Mouse (Mus musculus): ENCODE data around the gene Cfap77. TPM values are rescaled to one million over a fixed set of nuclear protein-coding genes. Genes with fewer than 3 reads are reported as not detected.
A peak's percentile ranks its signal among the peaks of the same experiment; 100 is the strongest.

The Cfap77 gene
- polyA plus RNA-seq, 1 experiment from 2014 or later, result 0.18 TPM

GRCm38 (mm10) chr2:28909186-28909817 lies 145.6 kb downstream of the Cfap77 start:
- Histone ChIP-seq H3K9me3 (replicated peaks; ENCODE audit: control insufficient read depth, low read length) (no peaks in the 10 kb centered on the region), H3K4me3 (ENCODE audit: low read length) (peak overlapping the region; percentile 43), H3K4me2 (ENCODE audit: low read depth, low read length) (peak overlapping the region; percentile 70), H3K36me3 (ENCODE audit: control insufficient read depth, insufficient read depth) (no peaks in the 10 kb centered on the region; the same call in none of the 2 replicates), H3K9ac (ENCODE audit: low read length) (no peak overlapping the region), H3K4me1 (ENCODE audit: control insufficient read depth, insufficient read depth, low read length) (peaks cover 12% of the 10 kb centered on the region), H3K27ac (ENCODE audit: low read length) (no peak overlapping the region), H3K27me3 (ENCODE audit: control insufficient read depth, insufficient read depth, low read length) (peaks cover 77% of the 10 kb centered on the region)
- WGBS, result 2% methylated on average over 41 of the region's 41 CpGs
- no peak for ATAC-seq (replicated peaks; ENCODE audit: extremely low read depth, insufficient read depth, low FRiP score)

DNA sequence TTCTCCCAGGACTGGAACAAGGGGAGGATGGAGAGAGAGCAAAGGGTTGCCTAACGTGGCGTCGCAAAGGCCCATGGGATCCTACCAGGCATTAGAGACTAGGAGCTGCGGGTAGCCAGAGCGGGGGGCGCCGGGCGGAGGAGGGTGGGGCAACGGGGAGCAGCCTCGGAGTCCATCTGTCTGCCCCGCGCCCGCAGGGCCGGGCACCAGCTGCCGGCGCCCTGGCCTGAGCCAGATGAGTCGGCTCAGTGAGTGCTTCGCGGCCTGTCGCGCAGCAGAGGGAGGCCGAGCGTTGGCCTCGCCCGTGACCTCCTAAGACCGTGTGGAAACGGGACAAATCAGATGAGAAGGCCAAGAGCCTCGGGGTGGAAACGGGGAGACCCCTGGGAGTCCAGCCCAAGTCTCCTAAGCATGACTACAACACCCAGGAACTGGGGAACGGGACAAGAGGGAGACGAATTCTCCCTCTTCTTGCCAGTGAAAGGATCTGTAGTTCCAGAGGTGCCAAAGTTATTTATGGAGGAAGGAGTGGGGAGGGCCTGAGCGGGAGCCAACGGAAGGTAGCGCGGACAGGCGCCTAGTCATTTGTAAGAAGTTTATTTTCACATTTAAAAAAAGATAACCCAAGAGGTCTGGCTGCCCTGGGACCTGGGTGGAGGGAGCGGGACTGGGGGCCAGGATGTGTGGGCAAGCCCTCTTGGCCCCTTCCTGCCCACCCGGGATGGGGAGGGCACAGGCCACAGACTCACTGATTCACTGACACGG lies 146.3 kb downstream of the Cfap77 start:
- H3K4me2 ChIP-seq (ENCODE audit: low read depth, low read length), result peak overlapping the region; percentile 70
- H3K36me3 ChIP-seq (ENCODE audit: control insufficient read depth, insufficient read depth), result no peaks in the 10 kb centered on the region; the same call in none of the 2 replicates
- peak overlapping the region; percentile 43 for H3K4me3 ChIP-seq (ENCODE audit: low read length)
- H3K27ac ChIP-seq (ENCODE audit: low read length), result no peak overlapping the region
- 0 out of 2 replicates have a peak overlapping the region, but pooled peaks have one; percentile 33 for H3K9ac ChIP-seq (ENCODE audit: low read length)
- ATAC-seq (replicated peaks; ENCODE audit: extremely low read depth, insufficient read depth, low FRiP score), result no peak; the same call in 1 of the 2 replicates
- H3K27me3 ChIP-seq (ENCODE audit: control insufficient read depth, insufficient read depth, low read length), result peaks cover 70% of the 10 kb centered on the region
- no peaks in the 10 kb centered on the region for H3K9me3 ChIP-seq (replicated peaks; ENCODE audit: control insufficient read depth, low read length)
- WGBS, result 2% methylated on average over 39 of the region's 39 CpGs
- peaks cover 12% of the 10 kb centered on the region for H3K4me1 ChIP-seq (ENCODE audit: control insufficient read depth, insufficient read depth, low read length)

GRCm38 (mm10) chr2:28907691-28908388 lies 147.0 kb downstream of the Cfap77 start:
- Histone ChIP-seq H3K9ac (ENCODE audit: low read length) (0 out of 2 replicates have a peak overlapping the region, but pooled peaks have one; percentile 33), H3K4me2 (ENCODE audit: low read depth, low read length) (peak overlapping the region; percentile 70), H3K36me3 (ENCODE audit: control insufficient read depth, insufficient read depth) (no peaks in the 10 kb centered on the region; the same call in none of the 2 replicates), H3K4me3 (ENCODE audit: low read length) (peak overlapping the region; percentile 43), H3K4me1 (ENCODE audit: control insufficient read depth, insufficient read depth, low read length) (peaks cover 12% of the 10 kb centered on the region), H3K9me3 (replicated peaks; ENCODE audit: control insufficient read depth, low read length) (no peaks in the 10 kb centered on the region), H3K27ac (ENCODE audit: low read length) (no peak overlapping the region), H3K27me3 (ENCODE audit: control insufficient read depth, insufficient read depth, low read length) (peaks cover 63% of the 10 kb centered on the region)
- 15% methylated on average over 10 of the region's 10 CpGs for WGBS
- no peak for ATAC-seq (replicated peaks; ENCODE audit: extremely low read depth, insufficient read depth, low FRiP score)

DNA sequence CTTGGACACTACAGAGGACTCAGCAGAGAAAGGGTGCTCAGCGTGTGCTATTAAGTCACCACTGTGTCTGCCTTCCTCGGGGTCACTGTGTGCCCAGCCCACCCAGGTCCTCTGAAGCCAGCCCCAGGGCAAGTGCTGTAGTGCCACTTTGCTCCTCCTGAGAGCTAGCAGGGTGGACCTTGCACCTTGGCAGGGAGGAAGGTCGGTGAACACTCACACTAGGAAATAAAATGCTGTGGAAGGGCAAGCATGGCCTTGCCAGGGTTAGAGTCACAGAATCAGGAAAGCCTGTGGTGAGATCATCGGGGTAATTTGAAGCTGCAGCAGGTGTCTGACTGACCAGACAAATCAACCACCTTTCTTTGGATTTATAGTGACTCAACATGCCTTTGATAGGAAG lies 149.3 kb downstream of the Cfap77 start:
- WGBS, result 77% methylated on average over 4 of the region's 4 CpGs
- H3K9me3 ChIP-seq (replicated peaks; ENCODE audit: control insufficient read depth, low read length), result no peaks in the 10 kb centered on the region

GRCm38 (mm10) chr2:28904786-28905185 lies 150.1 kb downstream of the Cfap77 start:
- ATAC-seq (replicated peaks; ENCODE audit: extremely low read depth, insufficient read depth, low FRiP score), result no peak
- Histone ChIP-seq H3K27me3 (ENCODE audit: control insufficient read depth, insufficient read depth, low read length) (peaks cover 34% of the 10 kb centered on the region), H3K4me1 (ENCODE audit: control insufficient read depth, insufficient read depth, low read length) (peaks cover 12% of the 10 kb centered on the region), H3K4me3 (ENCODE audit: low read length) (no peak overlapping the region), H3K9me3 (replicated peaks; ENCODE audit: control insufficient read depth, low read length) (no peaks in the 10 kb centered on the region), H3K9ac (ENCODE audit: low read length) (no peak overlapping the region), H3K27ac (ENCODE audit: low read length) (no peak overlapping the region), H3K4me2 (ENCODE audit: low read depth, low read length) (no peak overlapping the region), H3K36me3 (ENCODE audit: control insufficient read depth, insufficient read depth) (no peaks in the 10 kb centered on the region; the same call in none of the 2 replicates)
- WGBS, result 79% methylated on average over 9 of the region's 9 CpGs

More for the DNA sequence above, 149.3 kb downstream of the Cfap77 start:
- ATAC-seq (replicated peaks; ENCODE audit: extremely low read depth, insufficient read depth, low FRiP score), result no peak
- no peak overlapping the region for H3K9ac ChIP-seq (ENCODE audit: low read length)
- no peaks in the 10 kb centered on the region; the same call in none of the 2 replicates for H3K36me3 ChIP-seq (ENCODE audit: control insufficient read depth, insufficient read depth)
- no peak overlapping the region for H3K4me3 ChIP-seq (ENCODE audit: low read length)
- H3K27ac ChIP-seq (ENCODE audit: low read length), result no peak overlapping the region
- H3K27me3 ChIP-seq (ENCODE audit: control insufficient read depth, insufficient read depth, low read length), result peaks cover 42% of the 10 kb centered on the region
- peaks cover 12% of the 10 kb centered on the region for H3K4me1 ChIP-seq (ENCODE audit: control insufficient read depth, insufficient read depth, low read length)
- no peak overlapping the region for H3K4me2 ChIP-seq (ENCODE audit: low read depth, low read length)

- no peak overlapping the region for H3K27ac ChIP-seq (ENCODE audit: low read length)
- peaks cover 8% of the 10 kb centered on the region for H3K4me1 ChIP-seq (ENCODE audit: control insufficient read depth, insufficient read depth, low read length)
- H3K4me2 ChIP-seq (ENCODE audit: low read depth, low read length), result no peak overlapping the region
- no peak overlapping the region for H3K9ac ChIP-seq (ENCODE audit: low read length)
- ATAC-seq (replicated peaks; ENCODE audit: extremely low read depth, insufficient read depth, low FRiP score), result no peak
- H3K9me3 ChIP-seq (replicated peaks; ENCODE audit: control insufficient read depth, low read length), result no peaks in the 10 kb centered on the region
- no peaks in the 10 kb centered on the region; the same call in none of the 2 replicates for H3K36me3 ChIP-seq (ENCODE audit: control insufficient read depth, insufficient read depth)
- H3K27me3 ChIP-seq (ENCODE audit: control insufficient read depth, insufficient read depth, low read length), result peaks cover 26% of the 10 kb centered on the region
- WGBS, result 82% methylated on average over 5 of the region's 5 CpGs
- H3K4me3 ChIP-seq (ENCODE audit: low read length), result no peak overlapping the region
Observed at GRCm38 (mm10) chr2:28903871-28904270, 151.0 kb downstream of the Cfap77 start.

GRCm38 (mm10) chr2:28902291-28902690 lies 152.6 kb downstream of the Cfap77 start:
- 88% methylated on average over 8 of the region's 8 CpGs for WGBS
- Histone ChIP-seq H3K9ac (ENCODE audit: low read length) (no peak overlapping the region), H3K36me3 (ENCODE audit: control insufficient read depth, insufficient read depth) (peaks cover 5% of the 10 kb centered on the region)

GRCm38 (mm10) chr2:28897340-28897899 lies 157.4 kb downstream of the Cfap77 start:
- Histone ChIP-seq H3K4me2 (ENCODE audit: low read depth, low read length) (no peak overlapping the region), H3K9me3 (replicated peaks; ENCODE audit: control insufficient read depth, low read length) (no peaks in the 10 kb centered on the region), H3K36me3 (ENCODE audit: control insufficient read depth, insufficient read depth) (peaks cover 8% of the 10 kb centered on the region), H3K27me3 (ENCODE audit: control insufficient read depth, insufficient read depth, low read length) (no peaks in the 10 kb centered on the region), H3K4me1 (ENCODE audit: control insufficient read depth, insufficient read depth, low read length) (no peaks in the 10 kb centered on the region), H3K4me3 (ENCODE audit: low read length) (no peak overlapping the region), H3K9ac (ENCODE audit: low read length) (no peak overlapping the region), H3K27ac (ENCODE audit: low read length) (no peak overlapping the region)
- 90% methylated on average over 4 of the region's 4 CpGs for WGBS
- no peak for ATAC-seq (replicated peaks; ENCODE audit: extremely low read depth, insufficient read depth, low FRiP score)

More at GRCm38 (mm10) chr2:28902291-28902690, 152.6 kb downstream of the Cfap77 start:
- ATAC-seq (replicated peaks; ENCODE audit: extremely low read depth, insufficient read depth, low FRiP score), result no peak
- Histone ChIP-seq H3K4me3 (ENCODE audit: low read length) (no peak overlapping the region), H3K4me1 (ENCODE audit: control insufficient read depth, insufficient read depth, low read length) (no peaks in the 10 kb centered on the region), H3K27me3 (ENCODE audit: control insufficient read depth, insufficient read depth, low read length) (peaks cover 10% of the 10 kb centered on the region), H3K27ac (ENCODE audit: low read length) (no peak overlapping the region), H3K9me3 (replicated peaks; ENCODE audit: control insufficient read depth, low read length) (no peaks in the 10 kb centered on the region), H3K4me2 (ENCODE audit: low read depth, low read length) (no peak overlapping the region)
